Mouse (Mus musculus) midbrain, embryonic 11.5 days (tissue): ENCODE data around the gene Ccnq. TPM values are rescaled to one million over a fixed set of nuclear protein-coding genes. Genes with fewer than 3 reads are reported as not detected.

Experiments
- ATAC-seq: fragments of 200-750 bp; cut with Nextera tagmentation; 2 replicates; pipeline ENCODE4 v1.8.0; 2017; ENCODE audit warnings: moderate TSS enrichment, moderate library complexity; ENCODE audit not compliant: low FRiP score
- DNase-seq: peaks from one replicate; pipeline ENCODE4 v3.0.0; 2015; ENCODE audit warnings: low spot score; ENCODE audit errors: missing footprints
- H3K27ac ChIP-seq: fragments of 300-500 bp; sonication (generic); 2 replicates; pipeline ENCODE4 v1.5.1; 2014; ENCODE audit warnings: low read depth, low read length
- H3K27me3 ChIP-seq: fragments of 300-500 bp; sonication (generic); 2 replicates; pipeline ENCODE4 v1.6.1; 2014; ENCODE audit warnings: mild to moderate bottlenecking, low read length, moderate library complexity, mixed read lengths; ENCODE audit not compliant: control insufficient read depth, insufficient read depth
- H3K36me3 ChIP-seq: fragments of 300-500 bp; sonication (generic); 2 replicates; pipeline ENCODE4 v1.6.1; 2014; ENCODE audit warnings: mild to moderate bottlenecking, low read length, moderate library complexity, mixed read lengths; ENCODE audit not compliant: control insufficient read depth, insufficient read depth
- H3K4me1 ChIP-seq: fragments of 300-500 bp; sonication (generic); 2 replicates; pipeline ENCODE4 v1.6.1; 2014; ENCODE audit warnings: low read length; ENCODE audit not compliant: control insufficient read depth, insufficient read depth
- H3K4me2 ChIP-seq: fragments of 300-500 bp; sonication (generic); 2 replicates; pipeline ENCODE4 v1.6.1; 2014; ENCODE audit warnings: mild to moderate bottlenecking, moderate library complexity
- H3K4me3 ChIP-seq: fragments of 300-500 bp; sonication (generic); 2 replicates; pipeline ENCODE4 v1.5.1; 2014; ENCODE audit warnings: low read depth, low read length
- H3K9ac ChIP-seq: fragments of 300-500 bp; sonication (generic); 2 replicates; pipeline ENCODE4 v1.6.1; 2014; ENCODE audit warnings: low read length
- H3K9me3 ChIP-seq: fragments of 300-500 bp; sonication (generic); 2 replicates; pipeline ENCODE4 v1.6.1; 2016; ENCODE audit warnings: low read length; ENCODE audit not compliant: control insufficient read depth
- WGBS: fragments of 180-500 bp; shearing (Covaris S2); extraction: QIAGEN DNeasy Blood & Tissue Kit; methylation state at CpG from one replicate; pipeline ENCODE4 v1.1.7; 2014; 5-methylcytosine and 5-hydroxymethylcytosine counted together
- polyA plus RNA-seq: library from polyadenylated mRNA; unstranded; fragments of >200 nt; fragmentation: Nextera tagmentation; extraction: Ambion mirVana; gene quantifications from 2 replicates; pipeline ENCODE4 v1.2.1, GENCODE M21; 2014

Gene Ccnq
- polyA plus RNA-seq, 1 experiment from 2014 or later = 42.1 TPM

DNA sequence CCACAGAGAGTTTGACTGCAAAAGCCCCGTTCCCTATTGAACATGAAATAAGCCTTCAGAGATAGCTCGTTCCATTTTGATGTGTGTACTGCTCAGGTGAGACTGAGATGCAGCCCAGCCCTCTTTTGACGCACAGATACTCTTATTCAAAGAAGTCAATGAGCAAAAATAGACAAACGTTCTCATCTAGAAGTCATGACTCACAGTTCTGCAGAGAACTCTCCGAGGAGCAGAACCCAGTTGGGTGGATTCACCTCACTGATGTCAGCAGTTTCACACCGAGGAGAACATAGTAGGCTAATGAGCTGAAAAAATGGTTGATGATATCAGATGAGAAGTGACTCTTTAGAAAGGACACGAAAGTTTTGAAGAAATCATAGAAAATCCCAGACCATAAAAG is 5.3 kb downstream of the Ccnq start:
- Histone ChIP-seq H3K4me1 (0 out of 2 replicates have a peak, but pooled peaks cover 2% of the 10 kb centered on the region), H3K27ac (no peak overlapping the region), H3K4me3 (no peak overlapping the region), H3K27me3 (no peaks in the 10 kb centered on the region), H3K9me3 (no peaks in the 10 kb centered on the region), H3K4me2 (no peak overlapping the region), H3K36me3 (no peaks in the 10 kb centered on the region), H3K9ac (no peak overlapping the region)
- 93% methylated on average over 7 of the region's 7 CpGs for WGBS
- no peak for ATAC-seq
- no peak for DNase-seq

DNA sequence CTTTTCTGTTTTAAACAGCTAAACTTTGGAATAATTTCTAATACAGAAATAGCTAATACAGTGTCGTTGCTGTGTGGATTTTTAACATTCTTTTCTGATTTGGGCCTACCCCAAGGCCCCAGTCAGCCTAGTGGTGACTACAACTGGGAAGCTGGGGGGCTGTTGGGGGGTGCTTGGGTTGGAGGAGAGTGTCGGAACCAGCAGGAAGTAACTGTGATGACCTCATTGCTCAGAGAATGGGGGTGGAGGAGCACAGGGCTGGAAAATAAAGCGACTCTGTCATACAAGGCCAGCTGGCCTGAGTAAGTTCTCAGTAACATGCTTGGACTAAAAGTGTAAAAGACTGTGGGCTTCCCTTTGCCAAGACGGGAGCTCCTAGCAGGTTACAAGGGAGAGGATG is 6.1 kb downstream of the Ccnq start:
- no peak overlapping the region for H3K4me2 ChIP-seq
- H3K9me3 ChIP-seq = no peaks in the 10 kb centered on the region
- H3K4me1 ChIP-seq = no peaks in the 10 kb centered on the region
- 75% methylated on average over 4 of the region's 4 CpGs for WGBS
- no peak overlapping the region for H3K4me3 ChIP-seq
- H3K9ac ChIP-seq = no peak overlapping the region
- ATAC-seq (no peak), DNase-seq (peak; percentile 67)
- no peaks in the 10 kb centered on the region for H3K27me3 ChIP-seq
- H3K36me3 ChIP-seq = no peaks in the 10 kb centered on the region
- H3K27ac ChIP-seq = no peak overlapping the region

DNA sequence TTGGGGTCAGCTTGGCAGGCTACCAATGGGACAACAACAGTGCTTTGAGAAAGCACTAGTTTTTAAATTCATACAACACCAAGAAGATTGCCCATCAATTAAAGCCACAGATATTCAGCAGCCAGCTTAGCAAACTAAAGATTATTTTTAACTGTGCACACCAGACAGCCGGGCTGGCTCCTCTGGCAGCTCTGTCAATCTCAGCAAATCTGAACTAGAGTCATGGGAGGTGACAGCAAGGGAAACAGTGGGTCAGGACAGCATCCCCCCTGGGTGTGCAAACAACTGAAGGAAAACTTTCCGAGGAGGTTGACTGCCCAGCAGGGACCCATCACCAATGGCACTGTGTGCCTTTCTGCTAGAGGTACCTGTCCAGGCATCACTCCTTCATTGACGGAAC is 9.1 kb downstream of the Ccnq start:
- no peak overlapping the region for H3K4me3 ChIP-seq
- no peaks in the 10 kb centered on the region for H3K27me3 ChIP-seq
- H3K36me3 ChIP-seq = no peaks in the 10 kb centered on the region
- no peaks in the 10 kb centered on the region for H3K4me1 ChIP-seq
- DNase-seq = peak; percentile 66
- H3K4me2 ChIP-seq = no peak overlapping the region
- no peak for ATAC-seq
- no peak overlapping the region for H3K9ac ChIP-seq
- no peak overlapping the region for H3K27ac ChIP-seq
- no peaks in the 10 kb centered on the region for H3K9me3 ChIP-seq
- 76% methylated on average over 3 of the region's 3 CpGs for WGBS

DNA sequence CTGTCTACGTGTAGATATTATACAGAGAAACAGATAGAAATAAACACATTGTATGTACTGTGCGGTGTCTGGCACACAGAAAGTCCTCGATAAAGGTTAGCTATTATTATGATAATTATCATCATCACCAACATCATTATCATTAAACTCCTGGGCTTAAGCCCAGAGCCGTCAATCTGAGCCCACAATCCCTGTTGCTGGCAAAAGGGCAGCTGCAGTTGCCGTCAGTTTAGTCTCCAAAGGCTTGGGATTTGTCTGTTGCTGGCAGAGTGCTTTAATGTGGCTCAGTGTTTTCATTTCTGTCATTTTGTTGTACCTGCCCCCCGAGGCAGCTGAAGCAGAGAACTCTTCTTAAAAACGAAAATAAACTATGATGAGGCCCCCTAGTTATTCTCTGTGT is 9.6 kb downstream of the Ccnq start:
- Histone ChIP-seq H3K27me3 (no peaks in the 10 kb centered on the region), H3K27ac (no peak overlapping the region)

DNA sequence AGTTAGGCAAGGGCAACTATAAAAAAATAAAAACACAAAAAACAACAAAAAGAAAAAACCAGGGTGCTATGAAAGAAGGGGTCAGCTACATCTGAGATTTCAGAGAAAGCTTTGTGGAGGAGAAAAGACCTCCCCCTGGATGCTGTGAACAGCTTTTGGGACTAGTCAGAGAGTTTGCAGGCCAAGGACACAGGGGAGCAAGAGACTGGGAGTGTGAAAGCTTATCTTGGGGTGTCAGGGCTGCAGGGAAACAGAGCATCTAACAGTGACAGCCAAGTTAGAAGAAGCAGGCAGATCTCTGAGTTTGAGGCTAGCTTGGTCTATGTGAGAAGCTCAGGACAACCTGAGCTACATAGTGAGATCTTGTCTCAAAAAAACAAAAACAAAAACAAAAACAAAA is 12.2 kb downstream of the Ccnq start:
- ATAC-seq = no peak
- no peaks in the 10 kb centered on the region for H3K27me3 ChIP-seq
- H3K4me2 ChIP-seq = no peak overlapping the region
- DNase-seq = peak; percentile 59
- no peak overlapping the region for H3K9ac ChIP-seq
- no peak overlapping the region for H3K4me3 ChIP-seq
- H3K4me1 ChIP-seq = peaks cover 5% of the 10 kb centered on the region; the same call in 1 of the 2 replicates
- no peaks in the 10 kb centered on the region for H3K36me3 ChIP-seq
- no peak overlapping the region for H3K27ac ChIP-seq
- no peaks in the 10 kb centered on the region for H3K9me3 ChIP-seq

More for the DNA sequence above, 9.6 kb downstream of the Ccnq start:
- no peak overlapping the region for H3K9ac ChIP-seq
- no peak overlapping the region for H3K4me3 ChIP-seq
- 54% methylated on average over 7 of the region's 7 CpGs for WGBS
- peaks cover under 1% of the 10 kb centered on the region; the same call in 1 of the 2 replicates for H3K4me1 ChIP-seq
- DNase-seq (no peak), ATAC-seq (no peak)
- no peaks in the 10 kb centered on the region for H3K9me3 ChIP-seq
- H3K4me2 ChIP-seq = no peak overlapping the region
- no peaks in the 10 kb centered on the region for H3K36me3 ChIP-seq

- H3K4me2 ChIP-seq = no peak overlapping the region
- ATAC-seq = peak; percentile 70
- 40% methylated on average over 3 of the region's 3 CpGs for WGBS
- no peaks in the 10 kb centered on the region for H3K27me3 ChIP-seq
- no peak overlapping the region for H3K9ac ChIP-seq
- H3K9me3 ChIP-seq = no peaks in the 10 kb centered on the region
- no peak overlapping the region for H3K4me3 ChIP-seq
- peaks cover 5% of the 10 kb centered on the region; the same call in 1 of the 2 replicates for H3K4me1 ChIP-seq
- no peak overlapping the region for H3K27ac ChIP-seq
- peak; percentile 85 for DNase-seq
- H3K36me3 ChIP-seq = no peaks in the 10 kb centered on the region
Measured at GRCm38 (mm10) chr11:78736877-78737408, 14.6 kb downstream of the Ccnq start.

DNA sequence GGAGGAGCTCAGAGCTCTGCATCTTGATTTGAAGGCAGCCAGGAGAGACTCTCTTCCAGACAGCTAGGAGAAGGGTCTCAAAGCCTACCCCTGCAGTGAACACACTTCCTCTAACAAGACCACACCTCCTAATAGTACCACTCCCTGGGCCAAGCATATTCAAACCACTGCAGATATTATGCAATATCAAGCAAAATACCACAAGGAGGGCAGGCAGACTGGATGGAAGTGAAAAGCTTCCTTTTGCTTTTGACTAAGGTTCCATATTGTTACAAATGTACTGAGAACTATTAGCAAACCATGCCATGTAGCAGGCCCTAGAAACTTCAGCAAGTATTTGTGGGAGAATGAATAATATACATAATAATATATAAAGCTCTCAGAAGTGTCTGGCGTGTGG is 16.4 kb downstream of the Ccnq start:
- no peak overlapping the region for H3K27ac ChIP-seq
- H3K4me1 ChIP-seq = peaks cover 5% of the 10 kb centered on the region; the same call in 1 of the 2 replicates
- no peak overlapping the region for H3K4me3 ChIP-seq
- H3K36me3 ChIP-seq = no peaks in the 10 kb centered on the region
- WGBS = 91% methylated on average over 1 of the region's 1 CpGs
- DNase-seq (peak; percentile 66), ATAC-seq (no peak)
- no peaks in the 10 kb centered on the region for H3K9me3 ChIP-seq
- H3K9ac ChIP-seq = no peak overlapping the region
- no peaks in the 10 kb centered on the region for H3K27me3 ChIP-seq
- H3K4me2 ChIP-seq = no peak overlapping the region

DNA sequence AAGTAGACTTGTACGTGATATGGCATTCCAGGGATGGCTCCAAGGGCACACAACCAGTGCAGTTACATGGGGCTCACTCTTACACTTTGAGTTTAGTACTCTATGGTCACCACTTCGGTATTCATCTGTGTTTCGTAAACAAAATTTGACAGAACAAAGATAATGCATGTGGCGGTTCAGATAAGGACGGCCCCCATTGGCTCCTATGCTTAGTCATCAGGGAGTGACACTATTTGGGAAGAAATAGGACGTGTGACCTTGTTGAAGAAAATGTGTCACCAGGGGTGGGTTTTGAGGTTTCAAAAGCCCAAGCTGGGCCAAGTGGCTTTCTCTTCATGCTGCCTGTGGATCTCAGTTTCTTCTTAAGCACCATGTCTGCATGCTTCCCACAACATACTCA is 18.9 kb downstream of the Ccnq start:
- Histone ChIP-seq H3K4me3 (no peak overlapping the region), H3K27me3 (no peaks in the 10 kb centered on the region), H3K4me2 (no peak overlapping the region), H3K9me3 (no peaks in the 10 kb centered on the region), H3K27ac (no peak overlapping the region), H3K4me1 (peaks cover 5% of the 10 kb centered on the region; the same call in 1 of the 2 replicates), H3K9ac (no peak overlapping the region), H3K36me3 (no peaks in the 10 kb centered on the region)
- no peak for DNase-seq
- ATAC-seq = no peak
- WGBS = 90% methylated on average over 6 of the region's 6 CpGs

DNA sequence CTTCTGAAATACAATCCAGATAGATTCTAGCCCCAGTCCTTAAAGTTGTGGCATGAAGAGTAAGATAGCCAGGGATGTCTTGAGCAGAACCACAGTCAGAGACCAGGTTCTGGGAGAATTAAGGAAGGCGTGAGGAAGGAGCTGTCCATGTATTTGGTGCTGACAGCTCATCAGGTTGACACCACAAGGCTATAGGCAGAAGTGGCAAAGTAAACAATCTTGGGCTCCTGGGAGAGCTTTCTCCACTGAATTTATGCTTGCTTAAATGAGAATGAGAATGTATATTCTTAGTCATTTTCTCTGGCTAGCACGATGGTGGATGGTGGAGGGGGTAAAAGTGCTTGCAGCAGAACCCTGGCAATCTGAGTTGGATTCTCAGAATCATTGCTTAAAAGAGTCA is 20.6 kb downstream of the Ccnq start:
- Histone ChIP-seq H3K4me3 (no peak overlapping the region), H3K27ac (no peak overlapping the region), H3K9me3 (no peaks in the 10 kb centered on the region), H3K9ac (no peak overlapping the region), H3K27me3 (no peaks in the 10 kb centered on the region), H3K4me1 (no peaks in the 10 kb centered on the region), H3K36me3 (no peaks in the 10 kb centered on the region), H3K4me2 (no peak overlapping the region)
- 29% methylated on average over 2 of the region's 2 CpGs for WGBS
- peak; percentile 82 for DNase-seq
- ATAC-seq = no peak
